Mouse (Mus musculus) gastrocnemius, postnatal 14 days (tissue): ENCODE measurements around the gene Bex3. TPM values are rescaled to one million over a fixed set of nuclear protein-coding genes. Genes with fewer than 3 reads are reported as not detected.
A peak's percentile ranks its signal among the peaks of the same experiment; 100 is the strongest.
"Not testable (repeated sequence)": the region's sequence is repeated elsewhere in the genome, so short reads cannot be mapped to it uniquely, and the experiment has no call there.

Source experiments
- DNase-seq: peaks from one replicate; pipeline ENCODE4 v3.0.0; 2021; ENCODE audit warnings: mixed read lengths
- intact Hi-C: fragments of 180-260 bp; cut with DNase I; formaldehyde crosslinking; loops from one replicate; pipeline ENCODE4 v1.15.1; 2025; ENCODE audit warnings: low total_unique reads
- long read RNA-seq, 2 experiments: library from polyadenylated mRNA; stranded (forward); transcript quantifications; one replicate each; pipeline ENCODE4 v2.0.0; 2021
- total RNA-seq, 2 experiments: library from RNA; stranded (reverse); gene quantifications; 2 replicates each; pipeline ENCODE4 v1.2.3; 2021

The Bex3 gene
- 10 to 100 TPM; 10.1 to 15.4 TPM for total RNA-seq
- long read RNA-seq, experiment 1, partial matches to known transcripts, result 0 of 10 reads
- long read RNA-seq, experiment 1, other reads (novel, unspliced or antisense), result 6 of 10 reads
- long read RNA-seq, experiment 2, transcript Bex3-201 (3 exons, 930 nt), result major isoform, 9 of 18 reads
- long read RNA-seq, experiment 2, partial matches to known transcripts, result 0 of 18 reads
- long read RNA-seq, experiment 2, other reads (novel, unspliced or antisense), result 6 of 18 reads

DNA sequence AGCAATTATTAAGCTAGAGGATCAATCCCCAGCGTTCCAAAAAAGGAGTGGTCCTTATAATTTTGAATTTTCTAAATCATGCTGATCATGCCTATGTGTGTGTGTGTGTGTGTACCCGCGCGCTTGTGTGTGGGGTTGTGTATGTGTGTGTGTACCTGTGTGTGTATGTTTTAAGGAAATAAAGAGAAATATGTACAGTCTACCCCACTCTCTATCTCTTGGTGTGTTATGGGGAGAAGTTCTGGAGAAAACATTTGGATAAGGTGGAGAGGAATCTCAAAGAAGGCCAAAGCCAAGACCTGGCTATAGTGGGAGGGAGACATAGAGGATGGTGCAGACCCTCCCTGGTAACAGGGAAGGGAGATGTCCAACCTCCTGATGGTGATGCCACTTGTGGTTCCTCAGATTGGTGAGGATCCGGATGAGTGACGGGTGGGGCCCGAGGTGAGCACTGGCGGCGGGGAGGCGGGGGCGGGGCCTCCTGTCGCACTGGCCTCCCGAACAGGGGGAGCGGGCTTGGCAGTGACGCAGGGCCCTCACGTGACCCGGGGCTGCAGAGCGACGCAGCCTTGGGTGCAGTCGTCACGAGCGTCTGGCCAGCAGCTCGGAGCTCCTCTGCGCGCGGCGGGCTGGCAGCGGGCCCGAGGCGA lies at the start of gene Bex3:
Gene Bex3 (plus strand): TSS at position 511 of the 650 bp plus-strand sequence.
- intact Hi-C loops, result not testable (repeated sequence)
- peak; percentile 25 for DNase-seq

DNA sequence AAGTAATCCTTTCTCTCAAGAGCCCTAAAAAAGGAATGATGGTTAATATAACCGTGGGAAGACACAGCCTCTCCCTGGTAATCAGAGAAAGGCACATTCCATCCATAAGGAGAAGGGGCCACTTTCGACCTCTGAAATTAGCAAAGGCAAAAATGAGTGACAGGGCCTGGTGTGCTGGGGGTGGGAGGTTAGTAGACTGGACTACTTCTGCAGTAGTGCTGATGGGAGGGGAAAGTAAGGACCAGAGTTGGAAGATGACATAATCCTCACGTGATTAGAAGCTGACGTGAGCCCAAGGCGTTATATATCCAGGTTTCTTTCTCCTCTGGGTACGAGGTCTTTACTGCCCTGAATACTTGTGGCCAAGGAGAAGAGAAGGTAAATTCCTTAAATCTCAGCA lies 46.3 kb upstream of the Bex3 start:
- DNase-seq, result no peak
- intact Hi-C loops, result no loop called here

DNA sequence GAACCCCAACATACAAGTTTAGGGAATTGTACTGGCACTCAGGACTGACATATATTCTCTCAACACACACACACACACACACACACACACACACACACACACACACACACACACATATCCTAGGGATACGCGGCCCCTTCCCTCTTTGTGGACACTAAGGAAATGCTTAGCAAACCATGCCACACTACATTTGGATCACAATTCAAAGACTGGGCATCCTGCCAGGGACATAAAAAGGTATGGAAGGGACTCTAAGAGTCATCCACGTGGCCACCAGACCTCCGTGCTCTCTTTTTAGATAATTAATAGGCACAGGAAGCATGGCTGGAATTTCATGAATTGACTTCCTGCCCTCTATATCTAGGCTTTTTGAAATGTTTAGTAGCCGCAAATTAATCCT lies 42.3 kb upstream of the Bex3 start:
- DNase-seq, result no peak
- intact Hi-C loops, result no loop called here

DNA sequence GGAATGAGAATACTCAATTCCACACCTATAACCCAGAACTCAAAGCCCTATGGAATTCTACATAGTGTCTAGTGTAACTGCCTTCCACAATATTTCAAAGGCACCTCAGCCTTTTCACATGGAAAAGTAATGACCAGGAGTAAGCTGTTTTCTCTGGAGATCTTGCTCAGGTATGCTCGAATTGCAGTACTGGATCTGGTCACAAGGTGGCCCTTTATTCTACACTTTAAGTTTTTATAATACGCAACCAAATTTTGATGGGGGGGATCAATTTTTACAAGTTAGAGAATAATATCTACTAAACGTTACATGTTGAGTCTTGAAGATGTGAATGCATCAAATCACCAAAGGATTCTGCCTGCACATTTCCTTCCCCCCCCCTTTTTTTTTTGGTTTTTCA lies 31.9 kb upstream of the Bex3 start:
- no peak for DNase-seq
- intact Hi-C loops, result loop anchor here (2.0 kb wide), 1 partner anchor 67 kb away; no protein-coding TSS in a partner anchor

GRCm38 (mm10) chrX:136243181-136243580 lies 26.9 kb upstream of the Bex3 start:
- DNase-seq, result no peak
- intact Hi-C loops, result no loop called here

GRCm38 (mm10) chrX:136244574-136245229 lies 25.4 kb upstream of the Bex3 start, which contains the start of gene Tceal9:
Tceal9 (plus strand) TSS chrX:136245079.
- peak; percentile 68 for DNase-seq
- intact Hi-C loops, result no loop called here

DNA sequence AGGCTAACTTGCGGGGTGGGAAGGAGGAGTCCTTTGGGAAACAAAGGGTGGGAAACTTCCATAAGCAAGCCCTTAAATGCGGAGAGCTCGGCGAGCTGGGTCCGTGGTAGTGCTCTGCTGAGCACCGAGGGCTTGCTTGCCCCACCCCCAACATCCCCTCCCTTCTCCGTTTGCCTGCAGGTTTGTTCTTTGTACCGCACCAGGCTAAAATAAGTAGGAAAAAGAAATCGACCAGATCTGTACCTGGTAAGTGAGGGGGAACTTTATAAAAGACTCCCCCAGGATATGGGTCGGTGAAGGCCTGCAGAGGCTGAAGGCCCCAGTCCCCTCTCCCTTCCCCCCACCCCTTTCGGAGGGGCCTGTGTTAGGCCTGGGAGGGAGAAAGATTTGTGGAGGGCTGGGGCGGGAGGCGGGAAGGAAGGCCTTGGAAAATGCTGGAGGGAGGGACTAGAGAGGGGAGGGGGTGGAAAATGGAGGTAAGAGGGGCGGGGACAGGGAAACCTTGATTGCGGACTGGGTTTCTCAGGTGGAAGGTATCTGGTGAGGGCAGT lies 24.5 kb upstream of the Bex3 start:
- intact Hi-C loops, result no loop called here
- no peak for DNase-seq

DNA sequence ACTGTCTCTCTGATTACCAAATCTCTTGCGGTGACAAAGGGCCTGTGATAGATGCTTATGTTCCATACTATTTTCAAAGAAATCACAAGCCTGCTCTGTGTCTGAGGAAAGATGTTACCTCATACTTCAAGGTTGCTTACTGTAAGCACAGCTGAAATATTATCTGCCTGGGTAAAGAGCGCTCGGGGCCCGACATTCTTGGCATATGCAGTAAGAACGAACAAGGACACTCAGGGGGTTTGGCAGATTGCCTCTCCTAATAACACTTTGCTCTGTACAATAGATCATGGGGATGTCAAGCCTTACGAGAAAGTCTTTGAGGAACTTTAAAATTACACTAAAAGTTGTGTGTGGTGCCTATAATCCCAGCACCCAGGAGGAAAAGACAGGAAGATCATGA lies 21.2 kb upstream of the Bex3 start:
- no peak for DNase-seq
- intact Hi-C loops, result no loop called here

DNA sequence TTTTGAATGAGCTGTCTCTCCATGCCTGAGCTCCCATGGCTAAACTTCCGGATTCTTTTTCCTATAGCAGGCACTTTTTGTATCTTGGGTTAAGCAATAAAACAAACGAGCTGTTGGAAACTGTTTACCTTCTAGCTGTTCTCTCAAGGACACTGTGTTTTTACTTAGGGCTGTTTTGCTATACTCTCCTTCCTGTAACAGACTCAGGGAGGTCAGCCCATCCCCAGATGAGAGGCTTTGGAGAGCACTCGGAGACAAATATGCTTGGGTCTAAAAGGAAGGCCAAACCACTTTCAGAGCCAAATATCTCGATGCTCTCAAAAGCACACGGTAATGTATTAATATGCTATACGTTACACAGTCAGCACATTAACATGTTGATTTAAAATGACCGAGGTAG lies 20.4 kb upstream of the Bex3 start:
- intact Hi-C loops, result no loop called here

GRCm38 (mm10) chrX:136252023-136252729 lies 17.9 kb upstream of the Bex3 start:
- intact Hi-C loops, result no loop called here
- DNase-seq, result no peak

More for the DNA sequence above, 20.4 kb upstream of the Bex3 start:
- no peak for DNase-seq

DNA sequence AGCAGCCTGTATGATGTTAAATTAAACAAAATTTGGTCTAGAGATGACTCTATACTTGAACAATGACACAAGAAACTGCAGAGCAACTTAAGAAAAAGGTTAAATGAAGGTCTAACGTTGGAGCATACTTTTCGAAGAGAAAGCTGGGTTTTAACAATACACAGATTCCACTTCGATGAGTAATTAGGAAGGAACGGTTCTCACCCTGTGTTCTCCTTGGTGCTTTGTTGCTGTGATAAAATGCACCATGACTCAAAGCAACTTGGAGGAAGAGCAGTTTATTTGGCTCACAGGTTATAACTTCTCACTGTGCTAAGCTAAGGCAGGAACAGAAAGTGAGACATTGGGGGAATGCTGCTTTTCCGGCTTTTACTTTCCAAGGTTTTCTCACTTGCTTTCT lies 2.3 kb upstream of the Bex3 start:
- no peak for DNase-seq
- intact Hi-C loops, result no loop called here

DNA sequence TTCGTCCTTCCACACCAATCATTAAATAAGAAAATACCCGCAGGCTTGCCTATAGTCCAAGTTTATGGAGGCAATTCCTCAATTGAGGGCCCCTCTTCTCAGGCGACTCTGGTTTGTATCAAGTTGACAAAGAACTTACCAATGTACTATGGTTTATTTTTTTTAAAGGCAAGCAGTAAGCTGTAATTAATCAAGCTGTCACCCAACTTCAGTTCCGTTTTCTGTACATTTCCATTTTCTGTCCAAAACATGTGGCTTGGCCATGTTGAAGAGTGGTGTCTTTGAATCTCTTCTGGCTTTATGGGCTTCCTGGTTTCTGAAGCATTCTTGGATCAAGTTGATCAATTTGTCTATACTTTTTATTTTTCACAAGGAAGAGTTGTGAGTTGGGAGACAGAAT lies 1.9 kb upstream of the Bex3 start:
- DNase-seq, result no peak
- intact Hi-C loops, result no loop called here

- intact Hi-C loops, DNase-seq: not testable (repeated sequence)
Observed at GRCm38 (mm10) chrX:136270393-136271111, 499 bp downstream of the Bex3 start.

DNA sequence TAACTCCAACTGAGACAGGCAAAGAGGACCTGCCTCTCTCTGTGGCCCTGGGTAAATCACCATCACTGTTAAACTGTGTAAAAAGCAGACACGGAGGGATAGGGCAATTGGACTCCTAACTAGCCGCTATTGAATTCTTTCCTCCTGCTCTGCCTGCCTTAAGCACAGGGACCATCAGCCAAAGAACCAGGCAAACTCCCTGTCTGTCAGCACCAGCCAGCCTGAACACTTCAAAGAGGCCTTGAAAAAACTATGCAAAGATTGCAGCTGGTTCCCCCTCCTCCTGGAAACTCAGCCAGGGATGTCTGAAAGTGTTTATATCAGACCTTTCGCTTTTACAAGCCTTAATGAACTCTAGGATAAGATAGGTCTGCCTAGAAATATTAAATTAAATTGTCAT lies 4.5 kb downstream of the Bex3 start:
- intact Hi-C loops, result no loop called here
- DNase-seq, result no peak

DNA sequence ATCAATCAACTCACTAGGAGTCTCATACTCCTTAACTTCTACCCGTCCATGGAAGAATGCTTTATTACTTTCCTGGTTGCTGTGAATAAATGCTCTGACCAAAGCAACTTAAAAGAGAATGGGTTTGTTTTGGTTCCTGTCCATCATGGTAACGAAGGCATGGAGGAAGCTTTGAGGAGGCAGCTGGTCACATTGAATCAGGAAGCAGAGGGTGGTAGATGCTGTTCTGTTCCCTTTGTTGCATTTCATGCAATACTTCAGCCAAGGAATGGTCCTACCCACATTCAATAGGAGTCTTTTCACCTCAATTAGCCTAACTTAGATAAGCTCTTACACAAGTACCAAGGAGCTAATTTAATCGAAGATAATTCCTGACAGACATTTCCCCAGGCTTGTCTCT lies 5.3 kb downstream of the Bex3 start:
- DNase-seq, result no peak
- intact Hi-C loops, result no loop called here

GRCm38 (mm10) chrX:136277577-136277976 lies 7.5 kb downstream of the Bex3 start:
- no peak for DNase-seq
- intact Hi-C loops, result no loop called here

- intact Hi-C loops, result no loop called here
- no peak for DNase-seq
Observed at GRCm38 (mm10) chrX:136278401-136278800, 8.3 kb downstream of the Bex3 start.

DNA sequence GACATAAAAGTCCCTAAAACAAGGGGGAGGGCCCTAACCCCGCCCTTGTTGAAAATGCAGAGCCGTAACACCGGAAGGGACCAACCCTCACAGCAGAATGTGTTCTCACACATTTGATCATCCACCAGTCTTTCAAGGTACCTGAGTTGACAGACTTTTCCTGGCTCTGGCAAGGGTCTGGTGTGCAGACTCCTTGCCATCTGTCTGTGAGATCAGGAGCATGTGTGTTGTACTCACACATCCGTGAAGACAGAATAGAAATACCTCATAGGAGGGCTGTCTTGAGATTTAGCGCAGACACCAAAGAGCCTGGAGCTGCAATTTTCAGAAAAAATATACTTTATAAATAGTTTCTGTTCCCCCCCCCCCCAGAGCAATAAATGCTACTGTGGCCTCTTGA lies 9.4 kb downstream of the Bex3 start:
- intact Hi-C loops, result no loop called here
- DNase-seq, result no peak

- intact Hi-C loops, result no loop called here
Observed at GRCm38 (mm10) chrX:136290817-136291281, 20.8 kb downstream of the Bex3 start.

More at GRCm38 (mm10) chrX:136290817-136291281, 20.8 kb downstream of the Bex3 start:
- no peak for DNase-seq
